Mouse (Mus musculus): Measurements from ENCODE around the gene Pcyt2. TPM values are rescaled to one million over a fixed set of nuclear protein-coding genes. Genes with fewer than 3 reads are reported as not detected.
"Not testable (repeated sequence)": the region's sequence is repeated elsewhere in the genome, so short reads cannot be mapped to it uniquely, and the experiment has no call there.

Pcyt2 gene
- total RNA-seq, 2 experiments from 2014 or later: 25.7 to 25.8 TPM

- intact Hi-C loops (cut with DNase I; ENCODE audit: low total_unique reads): no loop called here
Measured at GRCm38 (mm10) chr11:120597240-120598235, 20.2 kb downstream of the Pcyt2 start.

GRCm38 (mm10) chr11:120588531-120588930 lies 29.2 kb downstream of the Pcyt2 start:
- intact Hi-C loops (cut with DNase I; ENCODE audit: low total_unique reads): no loop called here
- no peak for DNase-seq

More at GRCm38 (mm10) chr11:120597240-120598235, 20.2 kb downstream of the Pcyt2 start:
- DNase-seq: no peak

GRCm38 (mm10) chr11:120583937-120584336 lies 33.8 kb downstream of the Pcyt2 start:
- intact Hi-C loops (cut with DNase I; ENCODE audit: low total_unique reads): no loop called here

GRCm38 (mm10) chr11:120582982-120583293 lies 34.8 kb downstream of the Pcyt2 start:
- DNase-seq; intact Hi-C loops (cut with DNase I; ENCODE audit: low total_unique reads): not testable (repeated sequence)

More at GRCm38 (mm10) chr11:120583937-120584336, 33.8 kb downstream of the Pcyt2 start:
- no peak for DNase-seq

GRCm38 (mm10) chr11:120582268-120582981 lies 35.3 kb downstream of the Pcyt2 start:
- no peak for DNase-seq
- intact Hi-C loops (cut with DNase I; ENCODE audit: low total_unique reads): no loop called here

GRCm38 (mm10) chr11:120581490-120582267 lies 36.1 kb downstream of the Pcyt2 start, which contains the start of gene Arhgdia:
Gene Arhgdia, minus strand, starts transcription at chr11:120581624.
- peak; percentile 91 for DNase-seq
- intact Hi-C loops (cut with DNase I; ENCODE audit: low total_unique reads): no loop called here

- peak; percentile 47 for DNase-seq
- intact Hi-C loops (cut with DNase I; ENCODE audit: low total_unique reads): no loop called here
Measured at GRCm38 (mm10) chr11:120580871-120581331, 36.8 kb downstream of the Pcyt2 start.

GRCm38 (mm10) chr11:120580190-120580589 lies 37.5 kb downstream of the Pcyt2 start:
- DNase-seq: no peak
- intact Hi-C loops (cut with DNase I; ENCODE audit: low total_unique reads): no loop called here

- DNase-seq: peak; percentile 70
- intact Hi-C loops (cut with DNase I; ENCODE audit: low total_unique reads): no loop called here
Measured at GRCm38 (mm10) chr11:120579316-120580107, 38.2 kb downstream of the Pcyt2 start.

- DNase-seq: no peak
- intact Hi-C loops (cut with DNase I; ENCODE audit: low total_unique reads): no loop called here
Measured at GRCm38 (mm10) chr11:120578694-120579243, 39.0 kb downstream of the Pcyt2 start.

GRCm38 (mm10) chr11:120578024-120578693 lies 39.6 kb downstream of the Pcyt2 start:
- peak; percentile 17 for DNase-seq
- intact Hi-C loops (cut with DNase I; ENCODE audit: low total_unique reads): no loop called here

- DNase-seq: no peak
- intact Hi-C loops (cut with DNase I; ENCODE audit: low total_unique reads): no loop called here
Measured at GRCm38 (mm10) chr11:120577211-120578023, 40.3 kb downstream of the Pcyt2 start.

- no peak for DNase-seq
- intact Hi-C loops (cut with DNase I; ENCODE audit: low total_unique reads): no loop called here
Measured at GRCm38 (mm10) chr11:120576365-120576981, 41.3 kb downstream of the Pcyt2 start.

GRCm38 (mm10) chr11:120575940-120576339 lies 41.8 kb downstream of the Pcyt2 start:
- DNase-seq: no peak
- intact Hi-C loops (cut with DNase I; ENCODE audit: low total_unique reads): no loop called here

GRCm38 (mm10) chr11:120575046-120575445 lies 42.7 kb downstream of the Pcyt2 start:
- DNase-seq: no peak
- intact Hi-C loops (cut with DNase I; ENCODE audit: low total_unique reads): no loop called here

GRCm38 (mm10) chr11:120574278-120574600 lies 43.5 kb downstream of the Pcyt2 start:
- no peak for DNase-seq
- intact Hi-C loops (cut with DNase I; ENCODE audit: low total_unique reads): no loop called here
